Mouse (Mus musculus) forebrain, embryonic 13.5 days (tissue): ENCODE measurements around the gene Drap1. TPM values are rescaled to one million over a fixed set of nuclear protein-coding genes. Genes with fewer than 3 reads are reported as not detected.

Experiments used
- ATAC-seq: fragments of 200-750 bp; cut with Nextera tagmentation; 2 replicates; pipeline ENCODE4 v1.8.0; 2017
- H3K27ac ChIP-seq: fragments of 300-500 bp; sonication (generic); 2 replicates; pipeline ENCODE4 v1.5.1; 2015; ENCODE audit warnings: inconsistent platforms, mild to moderate bottlenecking, moderate library complexity
- H3K27me3 ChIP-seq: fragments of 300-500 bp; sonication (generic); 2 replicates; pipeline ENCODE4 v1.6.1; 2015; ENCODE audit warnings: mild to moderate bottlenecking, inconsistent platforms
- H3K36me3 ChIP-seq: fragments of 300-500 bp; sonication (generic); 2 replicates; pipeline ENCODE4 v1.6.1; 2015; ENCODE audit warnings: mild to moderate bottlenecking, inconsistent platforms; ENCODE audit not compliant: poor library complexity, severe bottlenecking
- H3K4me1 ChIP-seq: fragments of 300-500 bp; sonication (generic); 2 replicates; pipeline ENCODE4 v1.6.1; 2015; ENCODE audit warnings: inconsistent platforms
- H3K4me2 ChIP-seq: fragments of 300-500 bp; sonication (generic); 2 replicates; pipeline ENCODE4 v1.6.1; 2015; ENCODE audit warnings: inconsistent platforms, mild to moderate bottlenecking, moderate library complexity
- H3K4me3 ChIP-seq: fragments of 300-500 bp; sonication (generic); 2 replicates; pipeline ENCODE4 v1.5.1; 2015; ENCODE audit warnings: mild to moderate bottlenecking, inconsistent platforms
- H3K9ac ChIP-seq: fragments of 300-500 bp; sonication (generic); 2 replicates; pipeline ENCODE4 v1.6.1; 2015; ENCODE audit warnings: mild to moderate bottlenecking, inconsistent platforms
- H3K9me3 ChIP-seq: fragments of 300-500 bp; sonication (generic); replicated peaks from 2 replicates; pipeline ENCODE4 v1.6.1; 2016; ENCODE audit warnings: inconsistent platforms
- WGBS: fragments of 180-500 bp; shearing (Covaris S2); methylation state at CpG from one replicate; pipeline ENCODE4 v1.1.7; 2015; 5-methylcytosine and 5-hydroxymethylcytosine counted together
- polyA plus RNA-seq: library from polyadenylated mRNA; unstranded; fragments of >200 nt; fragmentation: Nextera tagmentation; extraction: Ambion mirVana; gene quantifications from 2 replicates; pipeline ENCODE4 v1.2.1, GENCODE M21; 2015

Drap1 gene
- polyA plus RNA-seq, result 291 and 298 TPM in 2 replicates

GRCm38 (mm10) chr19:5424782-5425741 is at the start of gene Drap1, which contains the start of gene AI837181:
Gene Drap1, minus strand, starts transcription at chr19:5424979.
Gene AI837181, plus strand, starts transcription at chr19:5425144.
- peak within 1 kb of the TSS; percentile 92 for H3K4me2 ChIP-seq
- peak within 1 kb of the TSS; percentile 87 for H3K27ac ChIP-seq
- H3K4me1 ChIP-seq, result peaks cover 38% of the 10 kb centered on the region
- H3K9me3 ChIP-seq, result no peaks in the 10 kb centered on the region
- H3K4me3 ChIP-seq, result peak within 1 kb of the TSS; percentile 89
- under 1% methylated on average over 63 of the region's 87 CpGs for WGBS
- H3K9ac ChIP-seq, result peak within 1 kb of the TSS; percentile 94
- peaks cover 51% of the 10 kb centered on the region for H3K36me3 ChIP-seq
- H3K27me3 ChIP-seq, result no peaks in the 10 kb centered on the region
- peak; percentile 95 for ATAC-seq

- Histone ChIP-seq H3K9me3 (no peaks in the 10 kb centered on the region), H3K27ac (peak within 1 kb of the TSS; percentile 49), H3K4me1 (peaks cover 26% of the 10 kb centered on the region), H3K36me3 (no peaks in the 10 kb centered on the region; the same call in 1 of the 2 replicates), H3K4me3 (peak within 1 kb of the TSS; percentile 58), H3K27me3 (no peaks in the 10 kb centered on the region), H3K4me2 (peak within 1 kb of the TSS; percentile 96), H3K9ac (peak within 1 kb of the TSS; percentile 81)
- WGBS, result 2% methylated on average over 22 of the region's 22 CpGs
- ATAC-seq, result peak; percentile 65
These were observed 48.9 kb upstream of the Drap1 start, which contains the start of gene Efemp2 for GRCm38 (mm10) chr19:5473720-5474119. Gene Efemp2, plus strand, starts transcription at chr19:5473954.

- no peak for ATAC-seq
- 79% methylated on average over 3 of the region's 3 CpGs for WGBS
These were observed 48.1 kb upstream of the Drap1 start for GRCm38 (mm10) chr19:5472857-5473256.

GRCm38 (mm10) chr19:5471846-5472245 is 47.1 kb upstream of the Drap1 start:
- no peak overlapping the region for H3K4me3 ChIP-seq
- H3K9me3 ChIP-seq, result no peaks in the 10 kb centered on the region
- H3K36me3 ChIP-seq, result peaks cover 12% of the 10 kb centered on the region
- WGBS, result 46% methylated on average over 5 of the region's 5 CpGs
- H3K27ac ChIP-seq, result no peak overlapping the region
- no peak for ATAC-seq
- no peak overlapping the region for H3K4me2 ChIP-seq
- no peak overlapping the region for H3K9ac ChIP-seq
- H3K4me1 ChIP-seq, result peaks cover 26% of the 10 kb centered on the region
- no peaks in the 10 kb centered on the region for H3K27me3 ChIP-seq

More at GRCm38 (mm10) chr19:5472857-5473256, 48.1 kb upstream of the Drap1 start:
- Histone ChIP-seq H3K4me2 (no peak overlapping the region), H3K9ac (no peak overlapping the region), H3K27me3 (no peaks in the 10 kb centered on the region), H3K36me3 (peaks cover 2% of the 10 kb centered on the region), H3K4me1 (peaks cover 26% of the 10 kb centered on the region), H3K4me3 (no peak overlapping the region), H3K9me3 (no peaks in the 10 kb centered on the region), H3K27ac (no peak overlapping the region)

GRCm38 (mm10) chr19:5468374-5468773 is 43.6 kb upstream of the Drap1 start, which contains the start of gene Ctsw:
Gene Ctsw, minus strand, starts transcription at chr19:5468507.
- no peaks in the 10 kb centered on the region for H3K9me3 ChIP-seq
- no peak within 1 kb of the TSS for H3K4me2 ChIP-seq
- ATAC-seq, result no peak
- H3K27ac ChIP-seq, result no peak within 1 kb of the TSS
- H3K4me1 ChIP-seq, result peaks cover 13% of the 10 kb centered on the region
- no peak within 1 kb of the TSS for H3K4me3 ChIP-seq
- H3K27me3 ChIP-seq, result no peaks in the 10 kb centered on the region
- 60% methylated on average over 5 of the region's 5 CpGs for WGBS
- H3K9ac ChIP-seq, result no peak within 1 kb of the TSS
- peaks cover 47% of the 10 kb centered on the region for H3K36me3 ChIP-seq

- Histone ChIP-seq H3K36me3 (peaks cover 59% of the 10 kb centered on the region), H3K4me3 (no peak overlapping the region), H3K27me3 (no peaks in the 10 kb centered on the region), H3K4me1 (peaks cover 13% of the 10 kb centered on the region), H3K9ac (peak overlapping the region; percentile 21; the same call in 1 of the 2 replicates), H3K4me2 (no peak overlapping the region), H3K9me3 (no peaks in the 10 kb centered on the region), H3K27ac (no peak overlapping the region)
- no peak for ATAC-seq
- WGBS, result 92% methylated on average over 6 of the region's 6 CpGs
These were observed 42.2 kb upstream of the Drap1 start for GRCm38 (mm10) chr19:5466916-5467500.

GRCm38 (mm10) chr19:5465037-5465436 is 40.3 kb upstream of the Drap1 start:
- WGBS, result 94% methylated on average over 8 of the region's 8 CpGs
- Histone ChIP-seq H3K36me3 (peaks cover 59% of the 10 kb centered on the region), H3K4me3 (no peak overlapping the region), H3K4me2 (no peak overlapping the region), H3K27ac (no peak overlapping the region), H3K27me3 (no peaks in the 10 kb centered on the region), H3K9ac (no peak overlapping the region), H3K4me1 (peaks cover 26% of the 10 kb centered on the region), H3K9me3 (no peaks in the 10 kb centered on the region)
- no peak for ATAC-seq

GRCm38 (mm10) chr19:5463791-5464562 is 39.2 kb upstream of the Drap1 start:
- peak; percentile 55 for ATAC-seq
- 40% methylated on average over 15 of the region's 15 CpGs for WGBS
- peak overlapping the region; percentile 62 for H3K9ac ChIP-seq
- H3K4me1 ChIP-seq, result peaks cover 31% of the 10 kb centered on the region
- H3K27me3 ChIP-seq, result peaks cover 2% of the 10 kb centered on the region; the same call in 1 of the 2 replicates
- H3K4me3 ChIP-seq, result peak overlapping the region; percentile 31
- H3K4me2 ChIP-seq, result peak overlapping the region; percentile 56
- peaks cover 59% of the 10 kb centered on the region for H3K36me3 ChIP-seq
- H3K27ac ChIP-seq, result peak overlapping the region; percentile 70
- H3K9me3 ChIP-seq, result no peaks in the 10 kb centered on the region

GRCm38 (mm10) chr19:5463212-5463611 is 38.4 kb upstream of the Drap1 start:
- H3K4me3 ChIP-seq, result no peak overlapping the region
- no peak overlapping the region for H3K27ac ChIP-seq

GRCm38 (mm10) chr19:5461411-5461810 is 36.6 kb upstream of the Drap1 start:
- Histone ChIP-seq H3K27ac (no peak overlapping the region), H3K9ac (peak overlapping the region; percentile 84; the same call in 1 of the 2 replicates), H3K4me1 (peaks cover 39% of the 10 kb centered on the region), H3K4me2 (peak overlapping the region; percentile 97), H3K36me3 (peaks cover 43% of the 10 kb centered on the region), H3K27me3 (peaks cover 4% of the 10 kb centered on the region; the same call in 1 of the 2 replicates), H3K9me3 (no peaks in the 10 kb centered on the region), H3K4me3 (peak overlapping the region; percentile 80)
- WGBS, result 92% methylated on average over 6 of the region's 6 CpGs
- ATAC-seq, result no peak

More at GRCm38 (mm10) chr19:5463212-5463611, 38.4 kb upstream of the Drap1 start:
- 92% methylated on average over 9 of the region's 9 CpGs for WGBS
- H3K36me3 ChIP-seq, result peaks cover 59% of the 10 kb centered on the region
- H3K4me1 ChIP-seq, result peaks cover 31% of the 10 kb centered on the region
- no peak overlapping the region for H3K9ac ChIP-seq
- no peaks in the 10 kb centered on the region for H3K9me3 ChIP-seq
- no peak overlapping the region for H3K4me2 ChIP-seq
- H3K27me3 ChIP-seq, result peaks cover 4% of the 10 kb centered on the region; the same call in 1 of the 2 replicates
- no peak for ATAC-seq

GRCm38 (mm10) chr19:5460465-5460911 is 35.7 kb upstream of the Drap1 start, which contains the start of gene Fibp:
Gene Fibp, plus strand, starts transcription at chr19:5460615.
- peak within 1 kb of the TSS; percentile 68 for H3K27ac ChIP-seq
- H3K9me3 ChIP-seq, result no peaks in the 10 kb centered on the region
- peaks cover 33% of the 10 kb centered on the region for H3K36me3 ChIP-seq
- H3K4me2 ChIP-seq, result peak within 1 kb of the TSS; percentile 97
- peak; percentile 63 for ATAC-seq
- peaks cover 4% of the 10 kb centered on the region; the same call in 1 of the 2 replicates for H3K27me3 ChIP-seq
- H3K4me3 ChIP-seq, result peak within 1 kb of the TSS; percentile 80
- peak within 1 kb of the TSS; percentile 84 for H3K9ac ChIP-seq
- WGBS, result under 1% methylated on average over 32 of the region's 32 CpGs
- H3K4me1 ChIP-seq, result peaks cover 48% of the 10 kb centered on the region
